ENCODE assay signal across 8 mouse cellular contexts in the genomic region with DNA sequence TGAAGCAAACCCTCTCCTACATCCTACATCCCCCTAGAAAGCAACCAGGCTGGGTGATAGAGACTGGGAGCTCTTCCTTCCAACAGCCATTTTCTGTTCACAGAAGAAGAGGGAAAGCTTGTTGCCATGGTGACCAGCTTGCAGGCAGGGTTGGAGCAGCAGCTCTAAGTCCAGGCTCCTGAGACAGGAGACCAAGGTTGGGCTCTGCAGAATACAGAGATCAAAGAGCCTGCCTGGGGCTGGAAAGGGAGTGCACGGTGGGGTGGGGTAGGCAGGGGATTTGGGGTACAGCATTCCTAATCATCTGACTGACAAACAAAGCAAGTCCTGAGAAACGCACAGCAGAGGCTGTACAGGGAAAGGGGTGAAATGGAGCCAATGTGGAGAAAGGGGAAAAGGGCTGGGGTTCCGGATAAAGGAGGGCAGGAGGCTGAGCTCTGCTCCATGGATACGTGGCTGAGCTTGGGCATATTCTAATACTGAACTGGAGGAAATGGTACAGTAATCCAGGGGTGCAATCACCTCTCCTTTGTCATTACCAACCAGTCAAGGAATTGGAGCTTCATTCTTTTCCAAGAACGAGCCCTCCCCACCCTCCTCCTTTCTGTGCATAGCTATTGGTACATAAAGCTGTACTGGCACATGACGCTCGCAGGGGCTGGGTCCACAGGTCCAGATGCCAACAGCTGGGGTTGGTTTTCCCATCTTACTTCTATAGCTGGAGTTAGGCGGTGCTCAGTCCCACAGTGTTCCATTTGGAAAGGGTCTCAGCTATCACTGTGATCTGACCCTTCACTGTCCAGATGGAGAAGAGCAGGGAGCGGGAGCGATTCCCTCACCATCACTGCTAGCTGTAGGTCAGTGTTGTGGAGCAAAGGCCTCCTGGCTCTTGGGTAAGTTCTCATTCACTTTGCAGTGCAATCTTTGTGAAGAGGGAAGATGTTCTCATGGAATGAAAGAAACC.
A peak's percentile ranks its signal among the peaks of the same experiment; 100 is the strongest.
DNase-seq lines count a peak whose midpoint lies in the region; ATAC-seq lines count a peak whose summit lies in the region.

No protein-coding gene starts in this region.

- no peaks in the 10 kb centered on the region for H3K9me3 ChIP-seq in kidney, embryonic 14.5 days (ENCODE audit: control insufficient read depth, low read length)
- no peaks in the 10 kb centered on the region for H3K9me3 ChIP-seq in forebrain, embryonic 14.5 days (replicated peaks; ENCODE audit: control insufficient read depth, low read length)

- H3K27ac ChIP-seq in kidney, embryonic 14.5 days (ENCODE audit: low read depth, low read length) = peak overlapping the region; percentile 62; the same call in 1 of the 2 replicates
- H3K27ac ChIP-seq in forebrain, embryonic 14.5 days (ENCODE audit: low read depth, low read length) = peak overlapping the region; percentile 70

- no peak for DNase-seq in kidney, postnatal 36 days
- peak; percentile 75 for DNase-seq in brain, embryonic 18.5 days (ENCODE audit: low read depth, low spot score)
- peak; percentile 94 for DNase-seq in forebrain, embryonic 14.5 days (ENCODE audit: low spot score)
- peak; percentile 50 for DNase-seq in layer of hippocampus, adult 9-10 months (ENCODE audit: low spot score)
- DNase-seq in neural tube, embryonic 10.5 days (ENCODE audit: extremely low spot score, low spot score) = peak; percentile 44
- no peak for DNase-seq in thymus, postnatal 36 days
- no peak for DNase-seq in urinary bladder, postnatal 4 days (ENCODE audit: low spot score in 2 of 2)

- H3K4me3 ChIP-seq in kidney, embryonic 14.5 days (ENCODE audit: low read length) = no peak overlapping the region
- no peak overlapping the region for H3K4me3 ChIP-seq in forebrain, embryonic 14.5 days (ENCODE audit: low read depth, low read length)

- no peak overlapping the region for H3K4me2 ChIP-seq in kidney, embryonic 14.5 days (replicated peaks; ENCODE audit: low read depth, low read length)
- H3K4me2 ChIP-seq in forebrain, embryonic 14.5 days (ENCODE audit: low read length) = peak overlapping the region; percentile 12; the same call in 1 of the 2 replicates

- ATAC-seq in kidney, embryonic 14.5 days (ENCODE audit: low FRiP score, low TSS enrichment) = 0 out of 2 replicates have a peak, but pooled peaks have one; percentile 43
- peak; percentile 89 for ATAC-seq in forebrain, embryonic 14.5 days

- H3K27me3 ChIP-seq in kidney, embryonic 14.5 days (ENCODE audit: control insufficient read depth, insufficient read depth, low read length) = no peaks in the 10 kb centered on the region
- no peaks in the 10 kb centered on the region for H3K27me3 ChIP-seq in forebrain, embryonic 14.5 days (replicated peaks; ENCODE audit: control insufficient read depth, insufficient read depth, low read length)

- peaks cover 30% of the 10 kb centered on the region for H3K36me3 ChIP-seq in kidney, embryonic 14.5 days (ENCODE audit: control insufficient read depth, insufficient read depth, low read length)
- peaks cover 27% of the 10 kb centered on the region for H3K36me3 ChIP-seq in forebrain, embryonic 14.5 days (ENCODE audit: control insufficient read depth, insufficient read depth, low read length)

- peaks cover 13% of the 10 kb centered on the region; the same call in 1 of the 2 replicates for H3K4me1 ChIP-seq in kidney, embryonic 14.5 days (ENCODE audit: control insufficient read depth, insufficient read depth, low read length)
- peaks cover 30% of the 10 kb centered on the region for H3K4me1 ChIP-seq in forebrain, embryonic 14.5 days (ENCODE audit: control insufficient read depth, insufficient read depth, low read length)

- H3K9ac ChIP-seq in kidney, embryonic 14.5 days (ENCODE audit: low read depth, low read length) = no peak overlapping the region
- no peak overlapping the region for H3K9ac ChIP-seq in forebrain, embryonic 14.5 days (ENCODE audit: low read length)

- 52% methylated on average over 10 of the region's 10 CpGs for WGBS in kidney, embryonic 14.5 days
- 37% methylated on average over 10 of the region's 10 CpGs for WGBS in forebrain, embryonic 14.5 days

Comparison
In these comparisons a context has a peak if more than half of its experiments do, and no peak if none do; other contexts are left out.
1. DNase-seq: peak in brain, embryonic 18.5 days (single experiment), forebrain, embryonic 14.5 days (single experiment), layer of hippocampus, adult 9-10 months (single experiment) and neural tube, embryonic 10.5 days (single experiment); none in kidney, postnatal 36 days (0 of 2), thymus, postnatal 36 days (0 of 2) and urinary bladder, postnatal 4 days (0 of 2).